Mouse (Mus musculus) intestine, embryonic 16.5 days (tissue): ENCODE measurements around the gene Pth2. TPM values are rescaled to one million over a fixed set of nuclear protein-coding genes. Genes with fewer than 3 reads are reported as not detected.
A peak's percentile ranks its signal among the peaks of the same experiment; 100 is the strongest.
"Not testable (repeated sequence)": the region's sequence is repeated elsewhere in the genome, so short reads cannot be mapped to it uniquely, and the experiment has no call there.

Source experiments
- ATAC-seq: fragments of 200-750 bp; cut with Nextera tagmentation; 2 replicates; pipeline ENCODE4 v1.8.0; 2017; ENCODE audit warnings: moderate TSS enrichment, moderate library complexity
- H3K27ac ChIP-seq: fragments of 300-500 bp; sonication (generic); 2 replicates; pipeline ENCODE4 v1.5.1; 2014; ENCODE audit warnings: mild to moderate bottlenecking, low read length
- H3K27me3 ChIP-seq: fragments of 300-500 bp; sonication (generic); replicated peaks from 2 replicates; pipeline ENCODE4 v1.6.1; 2014; ENCODE audit warnings: low read length, control low read depth, mixed read lengths; ENCODE audit not compliant: control insufficient read depth, insufficient read depth
- H3K36me3 ChIP-seq: fragments of 300-500 bp; sonication (generic); 2 replicates; pipeline ENCODE4 v1.6.1; 2014; ENCODE audit warnings: low read length, control low read depth; ENCODE audit not compliant: control insufficient read depth, insufficient read depth
- H3K4me1 ChIP-seq: fragments of 300-500 bp; sonication (generic); 2 replicates; pipeline ENCODE4 v1.6.1; 2014; ENCODE audit warnings: low read length, control low read depth, mixed read lengths; ENCODE audit not compliant: control insufficient read depth, insufficient read depth
- H3K4me2 ChIP-seq: fragments of 300-500 bp; sonication (generic); 2 replicates; pipeline ENCODE4 v1.6.1; 2014; ENCODE audit warnings: low read depth, low read length, control low read depth
- H3K4me3 ChIP-seq: fragments of 300-500 bp; sonication (generic); 2 replicates; pipeline ENCODE4 v1.5.1; 2014; ENCODE audit warnings: mild to moderate bottlenecking, low read length
- H3K9ac ChIP-seq: fragments of 300-500 bp; sonication (generic); 2 replicates; pipeline ENCODE4 v1.6.1; 2014; ENCODE audit warnings: low read depth, low read length
- H3K9me3 ChIP-seq: fragments of 300-500 bp; sonication (generic); 2 replicates; pipeline ENCODE4 v1.6.1; 2016; ENCODE audit warnings: low read length, control low read depth; ENCODE audit not compliant: control insufficient read depth
- WGBS: fragments of 180-500 bp; shearing (Covaris S2); extraction: QIAGEN DNeasy Blood & Tissue Kit; methylation state at CpG from one replicate; pipeline ENCODE4 v1.1.7; 2014; 5-methylcytosine and 5-hydroxymethylcytosine counted together
- polyA plus RNA-seq: library from polyadenylated mRNA; unstranded; fragments of >200 nt; fragmentation: Nextera tagmentation; extraction: Ambion mirVana; gene quantifications from 2 replicates; pipeline ENCODE4 v1.2.1, GENCODE M21; 2015

Pth2 gene
- polyA plus RNA-seq, 1 experiment from 2014 or later: not detected

DNA sequence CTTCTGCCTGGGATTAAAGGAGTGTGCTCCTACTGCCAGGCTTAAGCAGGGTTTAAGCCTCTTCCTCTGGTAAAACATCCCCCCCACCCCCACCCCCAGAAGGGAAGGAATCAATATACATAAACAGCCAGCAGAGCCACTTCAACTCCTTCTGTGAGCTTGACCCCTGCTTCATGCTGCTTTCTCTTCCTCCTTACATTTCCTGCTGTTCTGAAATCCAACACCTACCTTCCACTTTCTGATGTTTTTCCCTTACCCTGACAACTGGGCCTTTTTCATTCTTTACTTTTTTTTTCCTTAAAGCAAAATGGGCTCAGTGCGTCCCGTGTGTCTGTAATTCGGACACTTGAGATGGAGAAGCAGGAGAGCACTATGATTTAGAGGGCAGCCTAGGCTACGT lies 30.5 kb upstream of the Pth2 start:
- WGBS: 53% methylated on average over 4 of the region's 4 CpGs
- Histone ChIP-seq H3K4me3 (no peak overlapping the region), H3K4me2 (no peak overlapping the region), H3K9me3 (no peaks in the 10 kb centered on the region), H3K27ac (peak overlapping the region; percentile 77), H3K9ac (0 out of 2 replicates have a peak overlapping the region, but pooled peaks have one; percentile 14), H3K27me3 (no peaks in the 10 kb centered on the region), H3K4me1 (peaks cover 34% of the 10 kb centered on the region; the same call in 1 of the 2 replicates), H3K36me3 (peaks cover under 1% of the 10 kb centered on the region; the same call in 1 of the 2 replicates)
- no peak for ATAC-seq

GRCm38 (mm10) chr7:45151303-45151702 lies 29.5 kb upstream of the Pth2 start:
- peak overlapping the region; percentile 77 for H3K27ac ChIP-seq
- H3K36me3 ChIP-seq: no peaks in the 10 kb centered on the region
- peaks cover 34% of the 10 kb centered on the region; the same call in 1 of the 2 replicates for H3K4me1 ChIP-seq
- no peaks in the 10 kb centered on the region for H3K9me3 ChIP-seq
- H3K4me2 ChIP-seq: no peak overlapping the region
- H3K4me3 ChIP-seq: no peak overlapping the region
- H3K27me3 ChIP-seq: no peaks in the 10 kb centered on the region
- H3K9ac ChIP-seq: no peak overlapping the region
- no peak for ATAC-seq
- WGBS: 38% methylated on average over 11 of the region's 11 CpGs

- H3K36me3 ChIP-seq, H3K9ac ChIP-seq, ATAC-seq, H3K9me3 ChIP-seq, H3K27ac ChIP-seq, H3K27me3 ChIP-seq: not testable (repeated sequence)
- H3K4me1 ChIP-seq: peaks cover 32% of the 10 kb centered on the region; the same call in 1 of the 2 replicates
- peak overlapping the region; percentile 73 for H3K4me3 ChIP-seq
- peak overlapping the region; percentile 74 for H3K4me2 ChIP-seq
- 87% methylated on average over 2 of the region's 2 CpGs for WGBS
Observed at GRCm38 (mm10) chr7:45153052-45153451, 27.7 kb upstream of the Pth2 start.

DNA sequence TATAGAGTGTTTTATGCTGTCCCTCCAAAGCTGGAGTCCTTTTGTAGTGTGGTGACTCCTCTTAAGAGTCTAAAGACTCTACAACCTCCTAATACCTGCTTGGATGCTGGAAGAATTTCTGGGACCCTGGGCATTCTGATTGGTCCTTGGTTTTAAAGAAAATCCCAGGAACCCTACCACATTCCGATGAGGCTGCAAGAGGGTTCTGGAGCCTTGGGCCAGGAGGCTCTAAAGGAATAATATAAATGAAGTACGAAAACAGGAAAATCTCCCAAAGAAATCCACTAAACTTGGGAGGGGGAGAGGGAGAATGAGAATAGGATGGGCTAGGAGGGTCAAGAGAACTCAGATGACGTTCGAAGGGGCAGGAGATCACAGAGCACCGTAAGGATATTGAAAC lies 27.2 kb upstream of the Pth2 start:
- Histone ChIP-seq H3K36me3 (no peaks in the 10 kb centered on the region), H3K9me3 (no peaks in the 10 kb centered on the region), H3K9ac (peak overlapping the region; percentile 88), H3K27me3 (no peaks in the 10 kb centered on the region), H3K4me1 (peaks cover 27% of the 10 kb centered on the region; the same call in 1 of the 2 replicates), H3K4me3 (peak overlapping the region; percentile 73), H3K4me2 (peak overlapping the region; percentile 74), H3K27ac (peak overlapping the region; percentile 97)
- ATAC-seq: no peak
- WGBS: 3% methylated on average over 5 of the region's 5 CpGs

DNA sequence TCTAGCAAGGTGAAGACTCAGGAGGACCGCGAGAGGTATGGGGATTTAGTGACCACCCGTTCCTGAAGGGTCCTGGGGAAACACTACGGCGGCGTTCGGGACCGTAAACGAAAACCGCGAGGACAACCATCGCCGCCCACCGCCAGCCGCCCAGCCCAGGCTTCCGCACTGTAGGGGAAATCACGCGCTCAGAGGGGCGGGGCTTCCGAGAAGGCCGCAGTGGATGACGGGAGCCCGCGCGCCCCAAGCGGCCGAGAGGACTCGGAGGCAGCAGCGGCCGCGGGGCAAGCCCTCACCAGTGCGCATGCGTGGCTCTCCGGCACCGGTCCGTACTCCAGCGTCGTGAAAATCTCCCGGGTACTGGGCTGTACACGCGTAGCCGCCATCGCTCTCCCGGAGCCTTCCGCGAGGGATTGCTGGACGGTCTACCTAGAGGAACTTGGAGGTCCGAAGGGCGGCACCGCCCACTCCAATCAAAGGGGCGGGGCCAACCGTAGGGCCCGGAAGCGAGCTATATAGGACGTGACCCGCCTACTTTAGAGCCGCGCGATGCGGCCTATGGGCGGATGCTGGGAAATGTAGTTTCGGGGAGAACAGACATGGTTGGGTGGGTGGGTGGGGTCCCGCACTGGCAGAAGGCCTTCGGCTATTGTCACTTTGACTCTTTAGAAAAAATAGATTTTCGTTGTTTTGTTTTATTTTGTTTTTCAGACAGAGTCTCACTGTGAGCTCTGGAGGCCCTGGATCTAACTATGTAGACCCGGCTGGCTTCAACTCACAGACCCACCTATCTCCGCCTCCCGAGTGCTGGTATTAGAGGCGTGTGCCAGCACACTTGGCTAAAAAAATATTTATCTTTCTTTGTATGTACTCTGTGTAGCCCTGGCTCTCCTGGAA lies 26.5 kb upstream of the Pth2 start, which contains the start of the genes Pih1d1 and Aldh16a1:
Gene Pih1d1 (plus strand): TSS at position 208 of the 897 bp plus-strand sequence.
Gene Aldh16a1 (minus strand): TSS at position 489 of the 897 bp plus-strand sequence.
- Histone ChIP-seq H3K9me3 (no peaks in the 10 kb centered on the region), H3K4me1 (peaks cover 23% of the 10 kb centered on the region; the same call in 1 of the 2 replicates), H3K4me3 (peak within 1 kb of the TSS; percentile 73), H3K36me3 (no peaks in the 10 kb centered on the region), H3K27ac (peak within 1 kb of the TSS; percentile 97), H3K4me2 (peak within 1 kb of the TSS; percentile 74), H3K27me3 (no peaks in the 10 kb centered on the region), H3K9ac (peak within 1 kb of the TSS; percentile 88)
- WGBS: 3% methylated on average over 69 of the region's 69 CpGs
- ATAC-seq: peak; percentile 96

- Histone ChIP-seq H3K27ac (peak overlapping the region; percentile 43; the same call in 1 of the 2 replicates), H3K27me3 (no peaks in the 10 kb centered on the region), H3K9me3 (no peaks in the 10 kb centered on the region), H3K4me3 (peak overlapping the region; percentile 73), H3K4me2 (peak overlapping the region; percentile 61), H3K36me3 (no peaks in the 10 kb centered on the region), H3K4me1 (peaks cover 20% of the 10 kb centered on the region; the same call in 1 of the 2 replicates), H3K9ac (peak overlapping the region; percentile 88)
- WGBS: 80% methylated on average over 12 of the region's 12 CpGs
- peak; percentile 13 for ATAC-seq
Observed at GRCm38 (mm10) chr7:45154993-45155514, 25.7 kb upstream of the Pth2 start.

DNA sequence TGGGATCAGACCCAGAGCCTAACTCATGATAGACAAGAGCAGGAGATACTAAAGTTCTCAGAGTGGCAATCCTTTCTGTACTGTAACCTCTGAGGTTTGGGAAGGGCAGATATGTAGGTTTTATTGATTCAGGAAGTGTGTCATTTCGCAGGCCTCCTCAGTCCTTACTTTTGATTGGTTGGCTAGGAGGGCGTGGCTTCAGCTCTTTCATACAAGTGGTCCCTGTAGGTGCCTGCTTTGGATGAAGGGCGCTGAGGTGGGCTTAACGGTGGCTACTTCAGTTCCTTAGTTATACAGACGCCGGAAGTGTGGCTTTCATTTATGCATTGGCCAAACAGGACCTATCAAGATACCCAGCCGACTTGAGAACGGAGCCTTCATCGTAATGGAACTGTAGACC lies 25.2 kb upstream of the Pth2 start:
- Histone ChIP-seq H3K4me2 (no peak overlapping the region), H3K9ac (no peak overlapping the region), H3K27ac (no peak overlapping the region), H3K4me3 (no peak overlapping the region), H3K36me3 (0 out of 2 replicates have a peak, but pooled peaks cover 3% of the 10 kb centered on the region), H3K27me3 (no peaks in the 10 kb centered on the region), H3K4me1 (peaks cover 15% of the 10 kb centered on the region; the same call in 1 of the 2 replicates), H3K9me3 (no peaks in the 10 kb centered on the region)
- 83% methylated on average over 9 of the region's 9 CpGs for WGBS
- ATAC-seq: no peak

DNA sequence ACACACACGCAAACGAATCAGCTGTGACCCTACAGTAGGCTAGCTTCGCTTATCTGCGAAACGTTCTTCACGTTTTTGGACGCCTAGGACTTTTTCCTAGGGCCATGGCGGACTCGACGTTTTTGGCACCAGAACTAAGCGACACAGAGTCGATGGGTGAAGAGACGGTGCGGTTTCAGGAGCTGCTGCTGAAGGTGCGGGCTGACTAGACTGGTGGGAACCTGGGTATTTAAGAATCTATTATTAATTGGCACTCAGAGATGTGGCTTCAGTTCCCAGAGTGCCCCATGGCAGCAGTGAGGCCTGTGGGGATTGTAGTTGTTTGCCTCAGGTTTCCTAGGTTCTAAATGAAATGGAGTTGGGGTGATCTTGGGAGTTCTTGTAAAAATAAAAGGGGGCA lies 24.6 kb upstream of the Pth2 start:
- 94% methylated on average over 15 of the region's 15 CpGs for WGBS
- ATAC-seq: no peak
- no peak overlapping the region for H3K27ac ChIP-seq

DNA sequence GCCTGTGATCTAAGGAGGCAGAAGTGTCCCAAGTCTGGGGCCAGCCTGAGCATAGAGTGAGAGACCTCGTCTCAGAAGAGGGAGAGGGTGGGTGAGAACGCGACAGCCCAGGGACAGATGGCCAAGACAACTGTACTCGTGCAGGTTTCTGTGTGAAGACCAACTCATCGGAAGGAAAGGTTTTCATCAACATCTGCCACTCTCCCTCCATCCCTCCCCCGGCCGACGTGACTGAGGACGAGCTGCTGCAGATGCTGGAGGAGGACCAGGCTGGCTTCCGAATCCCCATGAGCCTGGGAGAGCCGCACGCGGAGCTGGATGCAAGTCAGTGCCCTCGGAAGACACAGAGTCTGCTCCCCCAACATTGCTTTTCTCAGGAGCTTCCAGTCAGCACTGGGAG lies 23.3 kb upstream of the Pth2 start:
- H3K9ac ChIP-seq: no peak overlapping the region
- no peak for ATAC-seq
- peaks cover 16% of the 10 kb centered on the region; the same call in 1 of the 2 replicates for H3K4me1 ChIP-seq
- H3K4me3 ChIP-seq: no peak overlapping the region
- no peaks in the 10 kb centered on the region for H3K27me3 ChIP-seq
- H3K36me3 ChIP-seq: 0 out of 2 replicates have a peak, but pooled peaks cover 3% of the 10 kb centered on the region
- no peak overlapping the region for H3K27ac ChIP-seq
- no peak overlapping the region for H3K4me2 ChIP-seq
- 86% methylated on average over 14 of the region's 14 CpGs for WGBS
- no peaks in the 10 kb centered on the region for H3K9me3 ChIP-seq

More for the DNA sequence above, 24.6 kb upstream of the Pth2 start:
- no peaks in the 10 kb centered on the region for H3K27me3 ChIP-seq
- peaks cover 13% of the 10 kb centered on the region; the same call in 1 of the 2 replicates for H3K4me1 ChIP-seq
- H3K36me3 ChIP-seq: 0 out of 2 replicates have a peak, but pooled peaks cover 3% of the 10 kb centered on the region
- H3K9ac ChIP-seq: no peak overlapping the region
- no peak overlapping the region for H3K4me3 ChIP-seq
- no peaks in the 10 kb centered on the region for H3K9me3 ChIP-seq
- H3K4me2 ChIP-seq: no peak overlapping the region
